Mouse (Mus musculus) kidney, embryonic 16.5 days (tissue): ENCODE data around the gene Nrap. TPM values are rescaled to one million over a fixed set of nuclear protein-coding genes. Genes with fewer than 3 reads are reported as not detected.
A peak's percentile ranks its signal among the peaks of the same experiment; 100 is the strongest.

ENCODE experiments used
- ATAC-seq: fragments of 200-750 bp; cut with Nextera tagmentation; 2 replicates; pipeline ENCODE4 v1.8.0; 2017; ENCODE audit warnings: moderate TSS enrichment; ENCODE audit not compliant: low FRiP score, low TSS enrichment
- H3K27ac ChIP-seq: fragments of 300-500 bp; sonication (generic); 2 replicates; pipeline ENCODE4 v1.5.1; 2014; ENCODE audit warnings: low read length
- H3K27me3 ChIP-seq: fragments of 300-500 bp; sonication (generic); 2 replicates; pipeline ENCODE4 v1.6.1; 2014; ENCODE audit warnings: low read length, control low read depth, mixed read lengths; ENCODE audit not compliant: insufficient read depth
- H3K36me3 ChIP-seq: fragments of 300-500 bp; sonication (generic); 2 replicates; pipeline ENCODE4 v1.6.1; 2014; ENCODE audit warnings: low read length, control low read depth, mixed read lengths; ENCODE audit not compliant: insufficient read depth
- H3K4me1 ChIP-seq: fragments of 300-500 bp; sonication (generic); 2 replicates; pipeline ENCODE4 v1.6.1; 2014; ENCODE audit warnings: low read length, control low read depth, mixed read lengths; ENCODE audit not compliant: insufficient read depth
- H3K4me2 ChIP-seq: fragments of 300-500 bp; sonication (generic); replicated peaks from 2 replicates; pipeline ENCODE4 v1.6.1; 2014; ENCODE audit warnings: low read depth, low read length
- H3K4me3 ChIP-seq: fragments of 300-500 bp; sonication (generic); 2 replicates; pipeline ENCODE4 v1.5.1; 2014; ENCODE audit warnings: mild to moderate bottlenecking, low read length
- H3K9ac ChIP-seq: fragments of 300-500 bp; sonication (generic); replicated peaks from 2 replicates; pipeline ENCODE4 v1.6.1; 2014; ENCODE audit warnings: low read length
- H3K9me3 ChIP-seq: fragments of 300-500 bp; sonication (generic); 2 replicates; pipeline ENCODE4 v1.6.1; 2016; ENCODE audit warnings: low read length, control low read depth
- WGBS: fragments of 180-500 bp; shearing (Covaris S2); extraction: QIAGEN DNeasy Blood & Tissue Kit; methylation state at CpG from one replicate; pipeline ENCODE4 v1.1.7; 2014; 5-methylcytosine and 5-hydroxymethylcytosine counted together
- polyA plus RNA-seq: library from polyadenylated mRNA; unstranded; fragments of >200 nt; fragmentation: Nextera tagmentation; extraction: Ambion mirVana; gene quantifications from 2 replicates; pipeline ENCODE4 v1.2.1, GENCODE M21; 2015

The Nrap gene
- polyA plus RNA-seq, 1 experiment from 2014 or later, result 0.37 TPM

DNA sequence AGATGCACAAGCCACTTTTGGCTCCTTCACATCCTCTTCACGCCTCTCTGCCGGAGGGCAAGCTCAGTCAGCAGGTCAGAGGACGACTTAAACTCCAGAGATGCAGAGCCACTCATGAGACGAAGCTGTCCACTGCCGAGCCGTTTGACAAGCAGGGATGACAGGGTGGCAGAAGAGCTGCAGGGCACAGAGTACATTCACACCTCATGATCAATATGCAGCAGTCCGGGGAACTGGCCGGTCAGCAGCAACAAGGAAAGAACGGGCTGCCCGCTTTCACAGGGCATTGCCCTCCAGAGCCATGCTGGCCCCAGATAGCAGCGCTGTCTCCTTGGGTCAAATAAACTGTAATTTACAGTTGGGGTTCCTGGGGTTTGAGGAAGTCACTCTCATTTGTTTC is 111.5 kb downstream of the Nrap start:
- no peak overlapping the region for H3K4me3 ChIP-seq
- H3K36me3 ChIP-seq, result no peaks in the 10 kb centered on the region
- no peaks in the 10 kb centered on the region for H3K27me3 ChIP-seq
- 78% methylated on average over 11 of the region's 11 CpGs for WGBS
- 0 out of 2 replicates have a peak, but pooled peaks cover 4% of the 10 kb centered on the region for H3K4me1 ChIP-seq
- no peak overlapping the region for H3K4me2 ChIP-seq
- no peaks in the 10 kb centered on the region for H3K9me3 ChIP-seq
- ATAC-seq, result no peak
- no peak overlapping the region for H3K27ac ChIP-seq
- H3K9ac ChIP-seq, result no peak overlapping the region

DNA sequence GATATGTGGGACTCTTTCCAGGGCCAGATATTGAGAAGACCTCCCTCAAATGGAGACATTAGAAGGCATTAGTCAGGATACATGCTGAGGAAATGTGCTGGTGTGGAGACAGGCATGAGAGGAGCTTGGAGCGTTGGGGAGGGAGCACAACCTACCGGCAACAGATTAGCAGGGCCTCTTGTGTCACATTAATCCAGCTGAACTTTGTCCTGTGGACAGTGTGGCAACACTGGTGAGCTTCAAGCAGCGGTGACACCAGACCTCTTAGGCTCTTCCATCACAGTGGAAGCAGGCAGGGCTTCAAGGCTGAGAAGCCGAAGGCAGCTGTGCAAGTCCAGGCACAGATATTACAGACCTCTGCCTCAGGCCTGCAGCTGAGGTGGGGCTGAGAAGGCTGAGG is 111.9 kb downstream of the Nrap start:
- Histone ChIP-seq H3K27ac (no peak overlapping the region), H3K9me3 (no peaks in the 10 kb centered on the region), H3K36me3 (no peaks in the 10 kb centered on the region), H3K4me3 (no peak overlapping the region), H3K4me2 (no peak overlapping the region), H3K9ac (no peak overlapping the region), H3K4me1 (0 out of 2 replicates have a peak, but pooled peaks cover 4% of the 10 kb centered on the region), H3K27me3 (no peaks in the 10 kb centered on the region)
- 74% methylated on average over 4 of the region's 4 CpGs for WGBS
- ATAC-seq, result no peak

DNA sequence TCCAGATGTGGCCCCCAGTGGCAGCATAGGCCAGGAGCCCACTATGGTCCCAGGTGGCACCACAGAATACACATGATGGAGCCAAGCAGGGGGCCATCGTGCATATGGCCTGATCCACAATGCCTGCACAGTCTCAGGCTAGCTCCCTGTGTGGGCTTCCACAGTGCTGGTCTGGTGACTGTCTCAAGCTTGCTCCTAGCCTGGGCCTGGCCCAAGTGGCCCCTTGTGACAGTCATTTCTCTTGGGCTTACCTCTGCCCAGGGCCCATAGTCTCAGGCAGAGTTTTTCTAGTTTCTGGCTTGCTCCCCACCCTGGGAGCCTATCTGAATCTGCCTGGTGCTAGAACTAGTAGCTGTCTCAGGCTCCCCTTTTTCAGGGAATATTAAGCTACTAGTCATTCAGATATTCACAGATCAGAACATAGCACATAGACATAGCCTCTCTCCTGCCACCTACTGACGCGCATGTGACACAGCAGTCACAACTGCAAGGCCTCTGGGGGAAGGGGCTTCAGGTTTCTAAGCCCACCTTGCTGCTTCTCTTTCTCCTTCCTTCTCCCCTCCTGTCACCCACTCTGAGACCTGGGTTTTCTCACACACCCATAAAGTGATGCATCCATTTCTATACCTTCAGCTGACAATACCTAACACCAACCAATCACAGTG is 112.6 kb downstream of the Nrap start:
- H3K9ac ChIP-seq, result no peak overlapping the region
- no peaks in the 10 kb centered on the region for H3K36me3 ChIP-seq
- 0 out of 2 replicates have a peak, but pooled peaks have one; percentile 13 for ATAC-seq

DNA sequence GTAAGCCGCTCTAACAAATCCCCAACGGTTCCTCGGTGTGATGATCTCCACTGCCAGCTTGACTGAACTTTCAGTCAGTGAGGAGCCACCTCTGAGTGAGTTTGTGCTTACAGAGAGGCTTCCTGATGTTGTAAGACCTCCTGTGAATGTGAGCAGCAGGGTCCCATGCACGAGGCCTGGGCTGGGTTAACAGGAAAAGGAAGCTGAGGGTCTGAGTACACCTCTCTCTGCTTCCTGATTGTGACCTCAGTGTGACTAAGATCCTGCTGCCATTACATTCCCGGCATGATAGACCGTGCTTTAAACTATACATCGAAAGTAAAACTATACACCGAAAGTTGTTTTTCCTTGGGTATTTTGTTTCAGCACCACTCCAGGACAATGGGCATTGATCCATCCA is 117.8 kb downstream of the Nrap start:
- Histone ChIP-seq H3K4me1 (0 out of 2 replicates have a peak, but pooled peaks cover 4% of the 10 kb centered on the region), H3K4me2 (no peak overlapping the region), H3K9ac (no peak overlapping the region), H3K4me3 (no peak overlapping the region), H3K27me3 (no peaks in the 10 kb centered on the region), H3K9me3 (no peaks in the 10 kb centered on the region), H3K27ac (no peak overlapping the region), H3K36me3 (no peaks in the 10 kb centered on the region)
- ATAC-seq, result no peak
- 64% methylated on average over 8 of the region's 8 CpGs for whole genome bisulfite sequencing

More for the DNA sequence above, 112.6 kb downstream of the Nrap start:
- 57% methylated on average over 3 of the region's 3 CpGs for WGBS
- Histone ChIP-seq H3K9me3 (no peaks in the 10 kb centered on the region), H3K4me1 (0 out of 2 replicates have a peak, but pooled peaks cover 4% of the 10 kb centered on the region), H3K4me2 (no peak overlapping the region), H3K27ac (no peak overlapping the region), H3K27me3 (no peaks in the 10 kb centered on the region), H3K4me3 (no peak overlapping the region)

Other genes with a start within 250 kb of the Nrap start
- 46.3 and 50.5 TPM in 2 replicates for gene Habp2, start 102.9 kb downstream of the Nrap start, polyA plus RNA-seq
- gene Casp7, start 7.1 kb upstream of the Nrap start, polyA plus RNA-seq, result 26.6 and 27.2 TPM in 2 replicates
- 0.77 and 0.90 TPM in 2 replicates for gene Plekhs1, start 71.6 kb upstream of the Nrap start, polyA plus RNA-seq
- gene Dclre1a, start 158.2 kb upstream of the Nrap start, polyA plus RNA-seq, result 14.8 and 18.6 TPM in 2 replicates
- 16.0 and 16.1 TPM in 2 replicates for gene Nhlrc2, start 158.2 kb upstream of the Nrap start, polyA plus RNA-seq